Mouse (Mus musculus) megakaryocyte, embryonic 14.5 days (primary cell): ENCODE data around the gene Cck.

Source experiments
- FLI1 ChIP-seq: IDR thresholded peaks from 2 replicates; pipeline ENCODE4 v1.6.1; 2012; ENCODE audit warnings: low read length, inconsistent platforms, mixed read lengths
- GATA1 ChIP-seq: IDR thresholded peaks from 3 replicates; pipeline ENCODE4 v1.6.1; 2012; ENCODE audit warnings: mixed read lengths, low read length, inconsistent platforms, borderline replicate concordance

DNA sequence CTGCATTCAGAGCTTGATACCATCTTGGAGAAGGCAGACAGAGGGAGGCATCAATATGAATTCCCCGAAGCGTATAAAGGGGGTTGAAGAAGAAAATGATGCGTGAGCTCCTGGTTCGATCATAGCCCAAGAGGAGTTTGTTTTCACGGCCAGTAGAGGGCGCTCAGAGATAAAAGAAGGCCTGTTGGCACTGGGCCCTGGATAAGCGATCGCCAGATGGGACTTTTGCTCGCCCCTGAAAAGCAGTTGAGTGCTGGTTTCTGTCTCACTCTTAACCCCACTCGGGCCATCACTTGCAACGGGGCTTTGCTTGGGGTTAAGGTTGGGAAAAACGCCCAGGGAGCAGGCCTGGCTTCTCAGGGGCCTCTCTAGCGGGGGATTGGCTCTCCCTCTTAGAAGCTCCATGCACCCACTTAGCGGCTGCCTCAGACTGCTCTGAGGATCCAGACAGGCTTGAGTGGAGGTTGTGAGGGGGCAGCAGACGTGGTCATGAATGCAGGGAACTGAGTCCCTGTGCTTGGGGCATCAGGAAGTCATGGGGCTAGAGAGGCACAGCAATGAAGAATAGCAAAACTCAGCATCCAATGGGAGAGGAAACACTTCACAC lies 18.1 kb downstream of the Cck start:
- no peak for TF ChIP-seq GATA1
- no peak for TF ChIP-seq FLI1
